8 mouse cellular contexts compared by ENCODE assay signal in genomic region chr6:97761326-97761725, GRCm38 (mm10). TPM values are rescaled to one million over a fixed set of nuclear protein-coding genes. Genes with fewer than 3 reads are reported as not detected.
DNase-seq lines count a peak whose midpoint lies in the region; ATAC-seq and TF ChIP-seq lines count a peak whose summit lies in the region.

No protein-coding gene starts in this region.

- TF ChIP-seq CTCF in liver, postnatal 0 days (IDR thresholded peaks at IDR 0.05; ENCODE audit: low read depth): peak; percentile 40

- 14% methylated on average over 4 of the region's 4 CpGs for WGBS in liver, postnatal 0 days (ENCODE audit: insufficient replicate concordance)
- WGBS in hindbrain, embryonic 11.5 days: 19% methylated on average over 4 of the region's 4 CpGs

- no peak for TF ChIP-seq EP300 in liver, postnatal 0 days (IDR thresholded peaks at IDR 0.05; ENCODE audit: low read depth)

- no peak for DNase-seq in liver, postnatal 0 days
- DNase-seq in liver: no peak
- DNase-seq in adrenal gland, postnatal 25 days: peak; percentile 9
- DNase-seq in embryo, embryonic 10.5 days (ENCODE audit: low spot score): peak; percentile 51
- peak; percentile 29 to 48 for DNase-seq in layer of hippocampus, postnatal 10 days (ENCODE audit: low spot score in 2 of 2)
- peak; percentile 38 for DNase-seq in telencephalon, adult 2 months (ENCODE audit: low read depth, low spot score)
- DNase-seq in hindbrain, embryonic 11.5 days (ENCODE audit: low spot score): no peak

- no peak overlapping the region for H3K4me2 ChIP-seq in liver, postnatal 0 days (ENCODE audit: low read depth, low read length)
- no peak overlapping the region for H3K4me2 ChIP-seq in hindbrain, embryonic 11.5 days (replicated peaks; ENCODE audit: low read depth, low read length)

- no peaks in the 10 kb centered on the region for H3K36me3 ChIP-seq in liver, postnatal 0 days (replicated peaks; ENCODE audit: insufficient read depth, low read length)
- H3K36me3 ChIP-seq in hindbrain, embryonic 11.5 days (ENCODE audit: control insufficient read depth, insufficient read depth, low read length): no peaks in the 10 kb centered on the region

- no peaks in the 10 kb centered on the region for H3K9me3 ChIP-seq in liver, postnatal 0 days (ENCODE audit: low read length)
- H3K9me3 ChIP-seq in hindbrain, embryonic 11.5 days (ENCODE audit: control insufficient read depth, low read length): no peaks in the 10 kb centered on the region

- H3K4me1 ChIP-seq in liver, postnatal 0 days (ENCODE audit: insufficient read depth): no peaks in the 10 kb centered on the region
- no peaks in the 10 kb centered on the region for H3K4me1 ChIP-seq in hindbrain, embryonic 11.5 days (replicated peaks; ENCODE audit: control insufficient read depth, insufficient read depth, low read length)

- no peak overlapping the region for H3K9ac ChIP-seq in liver, postnatal 0 days (replicated peaks)
- H3K9ac ChIP-seq in hindbrain, embryonic 11.5 days (ENCODE audit: low read depth, low read length): no peak overlapping the region

- H3K27ac ChIP-seq in liver, postnatal 0 days (ENCODE audit: low read depth): no peak overlapping the region
- no peak overlapping the region for H3K27ac ChIP-seq in hindbrain, embryonic 11.5 days (ENCODE audit: low read depth, low read length)

- ATAC-seq in liver, postnatal 0 days: no peak
- ATAC-seq in monocyte, adult 5-6 weeks (replicated peaks; ENCODE audit: insufficient number of reproducible peaks, low FRiP score, low TSS enrichment, poor library complexity, severe bottlenecking): no peak
- no peak for ATAC-seq in hindbrain, embryonic 11.5 days (ENCODE audit: low FRiP score)

- H3K4me3 ChIP-seq in liver, postnatal 0 days (ENCODE audit: low read depth, low read length): no peak overlapping the region
- no peak overlapping the region for H3K4me3 ChIP-seq in hindbrain, embryonic 11.5 days (ENCODE audit: low read depth, low read length)

- 0 out of 2 replicates have a peak, but pooled peaks cover 3% of the 10 kb centered on the region for H3K27me3 ChIP-seq in liver, postnatal 0 days (ENCODE audit: insufficient read depth, low read length)
- no peaks in the 10 kb centered on the region for H3K27me3 ChIP-seq in hindbrain, embryonic 11.5 days (ENCODE audit: control insufficient read depth, insufficient read depth, low read length)

RNA-seq across cellular contexts. Expression of gene Mitf, which starts 45.5 kb away (rescaled TPM):
- polyA plus RNA-seq in liver, postnatal 0 days (2015; fragmentation: Nextera tagmentation; extraction: Ambion mirVana): 0.72 and 0.89 TPM in 2 replicates
- total RNA-seq in adrenal gland, postnatal 25 days (2021): 7.6 and 9.3 TPM in 2 replicates
- total RNA-seq in layer of hippocampus, postnatal 10 days (2021): 1 to 10 TPM; 3.7 to 3.9 TPM
- 1.9 to 6.8 TPM (median 2.4 TPM) in 3 replicates for total RNA-seq in monocyte, adult 5-6 weeks (2017)
- 1.2 and 1.3 TPM in 2 replicates for polyA plus RNA-seq in hindbrain, embryonic 11.5 days (2014; fragmentation: Nextera tagmentation; extraction: Ambion mirVana)

Comparison
In these comparisons a context has a peak if more than half of its experiments do, and no peak if none do; other contexts are left out.
1. DNase-seq: peak in adrenal gland, postnatal 25 days (single experiment), embryo, embryonic 10.5 days (single experiment), layer of hippocampus, postnatal 10 days (2 of 2) and telencephalon, adult 2 months (single experiment); none in liver, postnatal 0 days (single experiment), liver (single experiment) and hindbrain, embryonic 11.5 days (single experiment).